Mouse (Mus musculus) thymus, adult 2 months (tissue): ENCODE measurements around the gene Paf1. TPM values are rescaled to one million over a fixed set of nuclear protein-coding genes. Genes with fewer than 3 reads are reported as not detected.

Source experiments
- DNase-seq: peaks from one replicate; pipeline ENCODE4 v3.0.0; 2021
- H3K27ac ChIP-seq: fragments of 200-500 bp; 2 replicates; pipeline ENCODE4 v1.5.1; 2012; ENCODE audit warnings: low read length, control low read depth; ENCODE audit not compliant: control insufficient read depth, insufficient read depth
- H3K27me3 ChIP-seq: fragments of 200-500 bp; 2 replicates; pipeline ENCODE4 v1.6.1; 2012; ENCODE audit warnings: mild to moderate bottlenecking, low read length, moderate library complexity, mixed read lengths; ENCODE audit not compliant: control insufficient read depth, insufficient read depth
- H3K36me3 ChIP-seq: fragments of 200-500 bp; 2 replicates; pipeline ENCODE4 v1.6.1; 2012; ENCODE audit warnings: mild to moderate bottlenecking, low read length, moderate library complexity; ENCODE audit not compliant: control insufficient read depth, insufficient read depth
- H3K4me1 ChIP-seq: fragments of 200-500 bp; replicated peaks from 2 replicates; pipeline ENCODE4 v1.6.1; 2012; ENCODE audit warnings: low read length; ENCODE audit not compliant: control insufficient read depth, insufficient read depth
- H3K4me3 ChIP-seq: fragments of 200-500 bp; 2 replicates; pipeline ENCODE4 v1.5.1; 2012; ENCODE audit warnings: mild to moderate bottlenecking, low read length, control low read depth, moderate library complexity; ENCODE audit not compliant: control insufficient read depth, insufficient read depth
- CTCF ChIP-seq: fragments of 200-500 bp; IDR thresholded peaks from 2 replicates; pipeline ENCODE4 v1.5.1; 2012; ENCODE audit warnings: mild to moderate bottlenecking, control low read depth, low read length, moderate library complexity, borderline replicate concordance; ENCODE audit not compliant: control insufficient read depth, poor library complexity, insufficient read depth; ENCODE audit errors: extremely low read depth
- POLR2A ChIP-seq: fragments of 200-500 bp; IDR thresholded peaks from 2 replicates; pipeline ENCODE4 v1.6.1; 2012; ENCODE audit warnings: mild to moderate bottlenecking, low read length, control low read depth, moderate library complexity; ENCODE audit not compliant: control insufficient read depth, poor library complexity, insufficient read depth; ENCODE audit errors: extremely low read depth
- WGBS: fragments of 180-500 bp; shearing (Covaris S2); methylation state at CpG from one replicate; pipeline ENCODE4 v1.1.7; 2018; 5-methylcytosine and 5-hydroxymethylcytosine counted together
- polyA plus RNA-seq: library from polyadenylated mRNA; depleted of rRNA; stranded (reverse); fragments of >200 nt; gene quantifications from 2 replicates; pipeline ENCODE4 v1.2.3, GENCODE M21; 2012

Gene Paf1
- polyA plus RNA-seq, 1 experiment = 146 TPM

GRCm38 (mm10) chr7:28410841-28411475 lies 18.2 kb downstream of the Paf1 start:
- no peak for TF ChIP-seq CTCF
- H3K27ac ChIP-seq = no peak overlapping the region
- 94% methylated on average over 3 of the region's 3 CpGs for WGBS

GRCm38 (mm10) chr7:28412826-28413225 lies 20.1 kb downstream of the Paf1 start:
- H3K4me3 ChIP-seq = no peak overlapping the region
- TF ChIP-seq POLR2A (no peak), CTCF (no peak)
- 82% methylated on average over 4 of the region's 4 CpGs for WGBS
- H3K27ac ChIP-seq = no peak overlapping the region
- peak; percentile 29 for DNase-seq
- H3K36me3 ChIP-seq = peaks cover 21% of the 10 kb centered on the region
- H3K27me3 ChIP-seq = no peaks in the 10 kb centered on the region
- H3K4me1 ChIP-seq = no peaks in the 10 kb centered on the region

More at GRCm38 (mm10) chr7:28410841-28411475, 18.2 kb downstream of the Paf1 start:
- H3K27me3 ChIP-seq = no peaks in the 10 kb centered on the region
- H3K4me1 ChIP-seq = no peaks in the 10 kb centered on the region
- peaks cover 38% of the 10 kb centered on the region for H3K36me3 ChIP-seq
- no peak for DNase-seq
- H3K4me3 ChIP-seq = no peak overlapping the region

GRCm38 (mm10) chr7:28417368-28417767 lies 24.6 kb downstream of the Paf1 start:
- TF ChIP-seq POLR2A = no peak
- TF ChIP-seq CTCF = no peak
- Histone ChIP-seq H3K27ac (no peak overlapping the region), H3K36me3 (peaks cover 30% of the 10 kb centered on the region), H3K4me3 (no peak overlapping the region), H3K27me3 (no peaks in the 10 kb centered on the region), H3K4me1 (no peaks in the 10 kb centered on the region)
- no peak for DNase-seq

- TF ChIP-seq POLR2A (no peak), CTCF (no peak)
- Histone ChIP-seq H3K27ac (no peak overlapping the region), H3K4me1 (no peaks in the 10 kb centered on the region), H3K4me3 (no peak overlapping the region), H3K27me3 (no peaks in the 10 kb centered on the region), H3K36me3 (peaks cover 31% of the 10 kb centered on the region)
- 93% methylated on average over 8 of the region's 8 CpGs for WGBS
- no peak for DNase-seq
Observed at GRCm38 (mm10) chr7:28418096-28418670, 25.4 kb downstream of the Paf1 start.

GRCm38 (mm10) chr7:28419416-28419815 lies 26.7 kb downstream of the Paf1 start:
- WGBS = 97% methylated on average over 2 of the region's 2 CpGs
- H3K27ac ChIP-seq = no peak overlapping the region
- H3K4me3 ChIP-seq = no peak overlapping the region
- no peaks in the 10 kb centered on the region for H3K4me1 ChIP-seq
- H3K27me3 ChIP-seq = no peaks in the 10 kb centered on the region
- TF ChIP-seq CTCF (no peak), POLR2A (no peak)
- DNase-seq = no peak
- peaks cover 26% of the 10 kb centered on the region for H3K36me3 ChIP-seq

- 90% methylated on average over 1 of the region's 1 CpGs for WGBS
- H3K4me3 ChIP-seq = no peak overlapping the region
Observed at GRCm38 (mm10) chr7:28423018-28423417, 30.3 kb downstream of the Paf1 start.

GRCm38 (mm10) chr7:28427738-28428137 lies 35.0 kb downstream of the Paf1 start:
- H3K36me3 ChIP-seq = peaks cover 9% of the 10 kb centered on the region
- H3K27ac ChIP-seq = no peak overlapping the region
- TF ChIP-seq POLR2A = no peak
- no peak for TF ChIP-seq CTCF
- no peaks in the 10 kb centered on the region for H3K4me1 ChIP-seq
- H3K4me3 ChIP-seq = no peak overlapping the region
- H3K27me3 ChIP-seq = no peaks in the 10 kb centered on the region
- DNase-seq = no peak

More at GRCm38 (mm10) chr7:28423018-28423417, 30.3 kb downstream of the Paf1 start:
- no peak overlapping the region for H3K27ac ChIP-seq
- H3K36me3 ChIP-seq = peaks cover 26% of the 10 kb centered on the region
- H3K4me1 ChIP-seq = no peaks in the 10 kb centered on the region
- no peaks in the 10 kb centered on the region for H3K27me3 ChIP-seq
- TF ChIP-seq POLR2A (no peak), CTCF (no peak)
- DNase-seq = no peak
